Mouse (Mus musculus) embryonic fibroblast, embryonic 13.5 days (primary cell): ENCODE data around the gene Nfkbiz. TPM values are rescaled to one million over a fixed set of nuclear protein-coding genes. Genes with fewer than 3 reads are reported as not detected.
A peak's percentile ranks its signal among the peaks of the same experiment; 100 is the strongest.
"Not testable (repeated sequence)": the region's sequence is repeated elsewhere in the genome, so short reads cannot be mapped to it uniquely, and the experiment has no call there.

ENCODE experiments used
- H3K27ac ChIP-seq: 2 replicates; pipeline ENCODE4 v1.5.1; 2012; ENCODE audit warnings: low read length, control low read depth, inconsistent platforms; ENCODE audit not compliant: insufficient read depth
- H3K4me1 ChIP-seq: 2 replicates; pipeline ENCODE4 v1.6.1; 2011; ENCODE audit warnings: low read length; ENCODE audit not compliant: control insufficient read depth, insufficient read depth
- H3K4me3 ChIP-seq: 2 replicates; pipeline ENCODE4 v1.5.1; 2011; ENCODE audit warnings: mild to moderate bottlenecking, control low read depth, low read length; ENCODE audit not compliant: insufficient read depth
- CTCF ChIP-seq: IDR thresholded peaks from 2 replicates; pipeline ENCODE4 v1.5.1; 2011; ENCODE audit warnings: mild to moderate bottlenecking, control low read depth, low read length, moderate library complexity, borderline replicate concordance; ENCODE audit not compliant: insufficient read depth
- POLR2A ChIP-seq: IDR thresholded peaks from 2 replicates; pipeline ENCODE4 v1.6.1; 2011; ENCODE audit warnings: low read depth, mild to moderate bottlenecking, control low read depth, low read length, moderate library complexity
- polyA plus RNA-seq: library from polyadenylated mRNA; stranded (reverse); fragments of >200 nt; gene quantifications from 2 replicates; pipeline ENCODE4 v1.2.4, GENCODE M21; 2011; ENCODE audit warnings: low read depth; ENCODE audit not compliant: missing spikeins, insufficient read length

Gene Nfkbiz
- polyA plus RNA-seq, 1 experiment: 13.7 TPM

GRCm38 (mm10) chr16:55852943-55853727 lies 14.4 kb upstream of the Nfkbiz start:
- TF ChIP-seq POLR2A: no peak
- TF ChIP-seq CTCF: peak; percentile 59; the same call in 1 of the 2 replicates
- Histone ChIP-seq H3K27ac (no peak overlapping the region), H3K4me1 (no peaks in the 10 kb centered on the region), H3K4me3 (no peak overlapping the region)

- TF ChIP-seq CTCF: no peak
- no peak for TF ChIP-seq POLR2A
- Histone ChIP-seq H3K27ac (no peak overlapping the region), H3K4me1 (no peaks in the 10 kb centered on the region), H3K4me3 (no peak overlapping the region)
Measured at GRCm38 (mm10) chr16:55852515-55852914, 13.8 kb upstream of the Nfkbiz start.

GRCm38 (mm10) chr16:55850485-55850884 lies 11.8 kb upstream of the Nfkbiz start:
- TF ChIP-seq CTCF (no peak), POLR2A (no peak)
- Histone ChIP-seq H3K4me3 (no peak overlapping the region), H3K4me1 (no peaks in the 10 kb centered on the region), H3K27ac (no peak overlapping the region)

GRCm38 (mm10) chr16:55847679-55848078 lies 9.0 kb upstream of the Nfkbiz start:
- no peak overlapping the region for H3K4me3 ChIP-seq
- peaks cover 6% of the 10 kb centered on the region; the same call in 1 of the 2 replicates for H3K4me1 ChIP-seq
- no peak overlapping the region for H3K27ac ChIP-seq
- no peak for TF ChIP-seq CTCF
- TF ChIP-seq POLR2A: no peak

GRCm38 (mm10) chr16:55844847-55845246 lies 6.1 kb upstream of the Nfkbiz start:
- TF ChIP-seq CTCF (no peak), POLR2A (no peak)
- H3K27ac ChIP-seq: no peak overlapping the region
- no peak overlapping the region for H3K4me3 ChIP-seq
- H3K4me1 ChIP-seq: peaks cover 6% of the 10 kb centered on the region; the same call in 1 of the 2 replicates

GRCm38 (mm10) chr16:55843919-55844318 lies 5.2 kb upstream of the Nfkbiz start:
- Histone ChIP-seq H3K27ac (no peak overlapping the region), H3K4me1 (peaks cover 6% of the 10 kb centered on the region; the same call in 1 of the 2 replicates), H3K4me3 (no peak overlapping the region)
- TF ChIP-seq CTCF (no peak), POLR2A (no peak)

- Histone ChIP-seq H3K4me1 (peaks cover 6% of the 10 kb centered on the region; the same call in 1 of the 2 replicates), H3K27ac (peak overlapping the region; percentile 83), H3K4me3 (no peak overlapping the region)
- no peak for TF ChIP-seq CTCF
- TF ChIP-seq POLR2A: no peak
Measured at GRCm38 (mm10) chr16:55843134-55843533, 4.4 kb upstream of the Nfkbiz start.

- TF ChIP-seq POLR2A: no peak
- H3K4me1 ChIP-seq: peaks cover 6% of the 10 kb centered on the region; the same call in 1 of the 2 replicates
- no peak overlapping the region for H3K4me3 ChIP-seq
- H3K27ac ChIP-seq: no peak overlapping the region
Measured at GRCm38 (mm10) chr16:55841506-55841905, 2.8 kb upstream of the Nfkbiz start.

GRCm38 (mm10) chr16:55838129-55838509 lies 580 bp downstream of the Nfkbiz start:
- Histone ChIP-seq H3K27ac (peak overlapping the region; percentile 97), H3K4me1 (0 out of 2 replicates have a peak, but pooled peaks cover 4% of the 10 kb centered on the region), H3K4me3 (peak overlapping the region; percentile 86)
- TF ChIP-seq CTCF (no peak), POLR2A (no peak)

- not testable (repeated sequence) for H3K27ac ChIP-seq
- peak overlapping the region; percentile 86; the same call in 1 of the 2 replicates for H3K4me3 ChIP-seq
Measured at GRCm38 (mm10) chr16:55837653-55838052, 1.0 kb downstream of the Nfkbiz start.

GRCm38 (mm10) chr16:55837168-55837567 lies 1.5 kb downstream of the Nfkbiz start:
- H3K27ac ChIP-seq: no peak overlapping the region
- no peak for TF ChIP-seq CTCF
- no peak for TF ChIP-seq POLR2A
- 0 out of 2 replicates have a peak, but pooled peaks cover 4% of the 10 kb centered on the region for H3K4me1 ChIP-seq
- no peak overlapping the region for H3K4me3 ChIP-seq

More at GRCm38 (mm10) chr16:55837653-55838052, 1.0 kb downstream of the Nfkbiz start:
- not testable (repeated sequence) for H3K4me1 ChIP-seq
